Mouse (Mus musculus): Measurements from ENCODE around the gene Actr2.
"Not testable (repeated sequence)": the region's sequence is repeated elsewhere in the genome, so short reads cannot be mapped to it uniquely, and the experiment has no call there.

Actr2 gene

GRCm38 (mm10) chr11:20116701-20117100, 4.0 kb upstream of the Actr2 start:
- no peak for DNase-seq (ENCODE audit: extremely low spot score, low spot score)

- no peak for DNase-seq (ENCODE audit: extremely low spot score, low spot score)
Observed at GRCm38 (mm10) chr11:20116030-20116551, 3.4 kb upstream of the Actr2 start.

GRCm38 (mm10) chr11:20112006-20112740, 540 bp downstream of the Actr2 start:
- DNase-seq (ENCODE audit: extremely low spot score, low spot score) = peak; percentile 85

GRCm38 (mm10) chr11:20108151-20108550, 4.6 kb downstream of the Actr2 start:
- no peak for DNase-seq (ENCODE audit: extremely low spot score, low spot score)

- no peak for DNase-seq (ENCODE audit: extremely low spot score, low spot score)
Observed at GRCm38 (mm10) chr11:20107683-20108082, 5.0 kb downstream of the Actr2 start.

- no peak for DNase-seq (ENCODE audit: extremely low spot score, low spot score)
Observed at GRCm38 (mm10) chr11:20106946-20107345, 5.8 kb downstream of the Actr2 start.

- DNase-seq (ENCODE audit: extremely low spot score, low spot score) = no peak
Observed at GRCm38 (mm10) chr11:20103949-20104348, 8.8 kb downstream of the Actr2 start.

GRCm38 (mm10) chr11:20086306-20086705, 26.4 kb downstream of the Actr2 start:
- DNase-seq (ENCODE audit: extremely low spot score, low spot score) = no peak

GRCm38 (mm10) chr11:20085635-20086034, 27.1 kb downstream of the Actr2 start:
- DNase-seq (ENCODE audit: extremely low spot score, low spot score) = no peak

GRCm38 (mm10) chr11:20075415-20075814, 37.3 kb downstream of the Actr2 start:
- DNase-seq (ENCODE audit: extremely low spot score, low spot score) = no peak

GRCm38 (mm10) chr11:20072826-20073225, 39.9 kb downstream of the Actr2 start:
- DNase-seq (ENCODE audit: extremely low spot score, low spot score) = no peak

GRCm38 (mm10) chr11:20072174-20072573, 40.5 kb downstream of the Actr2 start:
- no peak for DNase-seq (ENCODE audit: extremely low spot score, low spot score)

- DNase-seq (ENCODE audit: extremely low spot score, low spot score) = no peak
Observed at GRCm38 (mm10) chr11:20068346-20069004, 44.2 kb downstream of the Actr2 start.

GRCm38 (mm10) chr11:20067521-20067920, 45.2 kb downstream of the Actr2 start:
- DNase-seq (ENCODE audit: extremely low spot score, low spot score) = no peak

- DNase-seq (ENCODE audit: extremely low spot score, low spot score) = no peak
Observed at GRCm38 (mm10) chr11:20066106-20066505, 46.6 kb downstream of the Actr2 start.

- DNase-seq (ENCODE audit: extremely low spot score, low spot score) = no peak
Observed at GRCm38 (mm10) chr11:20064926-20065325, 47.8 kb downstream of the Actr2 start.

GRCm38 (mm10) chr11:20064086-20064485, 48.6 kb downstream of the Actr2 start:
- DNase-seq (ENCODE audit: extremely low spot score, low spot score) = not testable (repeated sequence)

- not testable (repeated sequence) for DNase-seq (ENCODE audit: extremely low spot score, low spot score)
Observed at GRCm38 (mm10) chr11:20062801-20063200, 49.9 kb downstream of the Actr2 start.

GRCm38 (mm10) chr11:20059736-20060135, 53.0 kb downstream of the Actr2 start:
- DNase-seq (ENCODE audit: extremely low spot score, low spot score) = no peak

GRCm38 (mm10) chr11:20057429-20057828, 55.3 kb downstream of the Actr2 start:
- no peak for DNase-seq (ENCODE audit: extremely low spot score, low spot score)

- DNase-seq (ENCODE audit: extremely low spot score, low spot score) = no peak
Observed at GRCm38 (mm10) chr11:20056168-20056567, 56.5 kb downstream of the Actr2 start.

GRCm38 (mm10) chr11:20054617-20055016, 58.1 kb downstream of the Actr2 start:
- no peak for DNase-seq (ENCODE audit: extremely low spot score, low spot score)

GRCm38 (mm10) chr11:20053951-20054350, 58.8 kb downstream of the Actr2 start:
- no peak for DNase-seq (ENCODE audit: extremely low spot score, low spot score)
